Mouse (Mus musculus) heart, embryonic 13.5 days (tissue): Measurements from ENCODE around the gene Ccl7. TPM values are rescaled to one million over a fixed set of nuclear protein-coding genes. Genes with fewer than 3 reads are reported as not detected.

Experiments
- ATAC-seq: fragments of 200-750 bp; cut with Nextera tagmentation; 2 replicates; pipeline ENCODE4 v1.8.0; 2017; ENCODE audit warnings: moderate TSS enrichment; ENCODE audit not compliant: insufficient number of reproducible peaks, low FRiP score, low TSS enrichment; ENCODE audit errors: extremely low read depth
- H3K27ac ChIP-seq: fragments of 300-500 bp; sonication (generic); replicated peaks from 2 replicates; pipeline ENCODE4 v1.5.1; 2015; ENCODE audit warnings: moderate library complexity, mild to moderate bottlenecking, inconsistent platforms
- H3K27me3 ChIP-seq: fragments of 300-500 bp; sonication (generic); replicated peaks from 2 replicates; pipeline ENCODE4 v1.6.1; 2015; ENCODE audit warnings: mild to moderate bottlenecking, inconsistent platforms
- H3K36me3 ChIP-seq: fragments of 300-500 bp; sonication (generic); 2 replicates; pipeline ENCODE4 v1.6.1; 2015; ENCODE audit warnings: mild to moderate bottlenecking, inconsistent platforms
- H3K4me1 ChIP-seq: fragments of 300-500 bp; sonication (generic); 2 replicates; pipeline ENCODE4 v1.6.1; 2015; ENCODE audit warnings: inconsistent platforms
- H3K4me2 ChIP-seq: fragments of 300-500 bp; sonication (generic); 2 replicates; pipeline ENCODE4 v1.6.1; 2015; ENCODE audit warnings: inconsistent platforms, mild to moderate bottlenecking, moderate library complexity
- H3K4me3 ChIP-seq: fragments of 300-500 bp; sonication (generic); 2 replicates; pipeline ENCODE4 v1.5.1; 2015; ENCODE audit warnings: moderate library complexity, mild to moderate bottlenecking, inconsistent platforms
- H3K9ac ChIP-seq: fragments of 300-500 bp; sonication (generic); 2 replicates; pipeline ENCODE4 v1.6.1; 2015; ENCODE audit warnings: inconsistent platforms, mild to moderate bottlenecking, moderate library complexity
- H3K9me3 ChIP-seq: fragments of 300-500 bp; sonication (generic); 2 replicates; pipeline ENCODE4 v1.6.1; 2016; ENCODE audit warnings: inconsistent platforms
- WGBS: fragments of 180-500 bp; shearing (Covaris S2); methylation state at CpG from one replicate; pipeline ENCODE4 v1.1.7; 2015; ENCODE audit warnings: mixed read lengths; 5-methylcytosine and 5-hydroxymethylcytosine counted together
- polyA plus RNA-seq: library from polyadenylated mRNA; unstranded; fragments of >200 nt; fragmentation: Nextera tagmentation; extraction: Ambion mirVana; gene quantifications from 2 replicates; pipeline ENCODE4 v1.2.1, GENCODE M21; 2015

The Ccl7 gene
- polyA plus RNA-seq, 1 experiment from 2014 or later, result 4.6 TPM

DNA sequence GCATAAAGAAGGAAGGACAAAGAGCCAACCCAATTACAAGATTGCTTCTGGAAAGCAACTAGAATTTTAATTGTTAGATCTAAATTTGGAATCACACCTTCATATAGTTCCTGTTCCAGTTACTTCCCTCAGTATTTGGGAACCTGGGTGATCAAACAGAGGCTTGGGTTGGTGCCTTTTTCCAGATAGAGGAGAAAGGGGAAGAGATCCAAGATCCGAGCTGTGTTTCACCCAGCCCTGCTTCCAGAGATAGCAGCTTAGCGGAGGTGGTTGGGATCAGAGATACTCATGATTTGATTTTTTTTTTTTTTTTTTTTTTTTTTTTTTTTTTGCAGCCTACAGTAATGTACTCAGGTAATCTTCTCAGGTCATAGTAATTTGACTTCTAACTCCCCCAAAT is 9.7 kb upstream of the Ccl7 start:
- Histone ChIP-seq H3K4me2 (peak overlapping the region; percentile 31; the same call in 1 of the 2 replicates), H3K36me3 (no peaks in the 10 kb centered on the region), H3K4me1 (peaks cover 53% of the 10 kb centered on the region), H3K9ac (no peak overlapping the region), H3K4me3 (no peak overlapping the region), H3K9me3 (no peaks in the 10 kb centered on the region), H3K27ac (peak overlapping the region; percentile 58), H3K27me3 (no peaks in the 10 kb centered on the region)
- WGBS, result 80% methylated on average over 2 of the region's 2 CpGs
- ATAC-seq, result no peak

GRCm38 (mm10) chr11:82038535-82038934 is 7.0 kb upstream of the Ccl7 start, which contains the start of gene Gm17268:
TSS of gene Gm17268 (minus strand) at chr11:82038562.
- H3K27me3 ChIP-seq, result no peaks in the 10 kb centered on the region
- no peak within 1 kb of the TSS for H3K4me2 ChIP-seq
- no peak within 1 kb of the TSS for H3K9ac ChIP-seq
- 13% methylated on average over 2 of the region's 2 CpGs for WGBS
- H3K36me3 ChIP-seq, result no peaks in the 10 kb centered on the region
- no peak within 1 kb of the TSS for H3K4me3 ChIP-seq
- H3K27ac ChIP-seq, result peak within 1 kb of the TSS; percentile 16; the same call in 1 of the 2 replicates
- H3K9me3 ChIP-seq, result no peaks in the 10 kb centered on the region
- ATAC-seq, result no peak
- peaks cover 35% of the 10 kb centered on the region for H3K4me1 ChIP-seq

- no peaks in the 10 kb centered on the region for H3K9me3 ChIP-seq
- WGBS, result 48% methylated on average over 3 of the region's 3 CpGs
- H3K4me1 ChIP-seq, result peaks cover 30% of the 10 kb centered on the region
- no peak overlapping the region for H3K4me2 ChIP-seq
- no peaks in the 10 kb centered on the region for H3K27me3 ChIP-seq
- H3K27ac ChIP-seq, result peak overlapping the region; percentile 16; the same call in 1 of the 2 replicates
- H3K4me3 ChIP-seq, result no peak overlapping the region
- ATAC-seq, result no peak
- H3K9ac ChIP-seq, result no peak overlapping the region
- H3K36me3 ChIP-seq, result no peaks in the 10 kb centered on the region
Measured at GRCm38 (mm10) chr11:82039132-82039660, 6.3 kb upstream of the Ccl7 start.

DNA sequence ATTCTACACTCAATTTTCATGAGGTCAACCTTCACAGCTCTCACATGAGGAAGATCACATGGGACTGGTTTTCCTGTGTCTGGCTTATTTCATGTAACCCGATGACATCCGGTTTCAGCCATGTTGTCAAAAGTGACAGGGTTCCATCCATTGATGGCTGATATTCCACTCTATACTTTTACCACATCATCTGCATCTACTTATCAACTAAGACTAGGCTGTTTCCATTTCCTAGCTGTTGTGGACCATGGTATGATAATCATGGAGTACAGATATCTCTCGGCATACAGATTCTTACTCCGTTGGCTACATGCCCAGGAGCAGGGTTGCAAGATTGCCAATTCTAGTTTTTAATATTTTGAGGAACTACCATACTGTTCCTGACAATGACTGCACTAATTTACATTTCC is 3.8 kb upstream of the Ccl7 start:
- no peaks in the 10 kb centered on the region for H3K9me3 ChIP-seq
- H3K9ac ChIP-seq, result no peak overlapping the region
- H3K4me2 ChIP-seq, result no peak overlapping the region
- H3K4me3 ChIP-seq, result no peak overlapping the region
- H3K4me1 ChIP-seq, result peaks cover 23% of the 10 kb centered on the region
- no peaks in the 10 kb centered on the region for H3K27me3 ChIP-seq
- no peak overlapping the region for H3K27ac ChIP-seq
- no peak for ATAC-seq
- no peaks in the 10 kb centered on the region for H3K36me3 ChIP-seq
- 67% methylated on average over 4 of the region's 4 CpGs for WGBS

GRCm38 (mm10) chr11:82047746-82048415 is 2.4 kb downstream of the Ccl7 start:
- H3K9me3 ChIP-seq, result no peaks in the 10 kb centered on the region
- peaks cover 10% of the 10 kb centered on the region; the same call in 1 of the 2 replicates for H3K4me1 ChIP-seq
- no peak overlapping the region for H3K27ac ChIP-seq
- H3K4me2 ChIP-seq, result no peak overlapping the region
- no peak for ATAC-seq
- 37% methylated on average over 6 of the region's 6 CpGs for WGBS
- H3K36me3 ChIP-seq, result no peaks in the 10 kb centered on the region
- no peaks in the 10 kb centered on the region for H3K27me3 ChIP-seq
- no peak overlapping the region for H3K4me3 ChIP-seq
- H3K9ac ChIP-seq, result no peak overlapping the region

GRCm38 (mm10) chr11:82053849-82054248 is 8.3 kb downstream of the Ccl7 start:
- WGBS, result 74% methylated on average over 7 of the region's 7 CpGs
- no peaks in the 10 kb centered on the region for H3K36me3 ChIP-seq
- H3K9me3 ChIP-seq, result no peaks in the 10 kb centered on the region
- no peak overlapping the region for H3K27ac ChIP-seq
- H3K4me3 ChIP-seq, result no peak overlapping the region
- 0 out of 2 replicates have a peak, but pooled peaks cover 13% of the 10 kb centered on the region for H3K27me3 ChIP-seq
- H3K9ac ChIP-seq, result no peak overlapping the region
- no peaks in the 10 kb centered on the region for H3K4me1 ChIP-seq
- H3K4me2 ChIP-seq, result no peak overlapping the region
- no peak for ATAC-seq

DNA sequence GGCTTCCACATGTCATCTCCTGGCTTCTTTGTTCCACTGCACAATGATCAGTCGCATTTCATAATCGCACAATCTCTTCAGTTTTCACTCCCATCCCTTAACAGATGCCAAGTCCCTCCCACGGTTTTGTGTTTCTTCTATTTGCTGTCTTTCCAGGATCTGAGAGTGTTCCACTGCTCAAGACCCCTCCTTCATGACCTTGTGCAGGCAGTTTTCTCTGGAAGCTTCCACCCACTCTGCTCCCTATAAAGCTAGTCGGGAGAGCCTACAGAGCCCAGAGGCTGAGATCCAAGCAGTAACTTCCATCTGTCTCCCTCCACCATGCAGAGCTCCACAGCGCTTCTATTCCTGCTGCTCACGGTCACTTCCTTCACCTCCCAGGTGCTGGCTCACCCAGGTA is 12.1 kb downstream of the Ccl7 start, which contains the start of gene Ccl11:
Ccl11 (plus strand) TSS at position 178 of the 400 bp plus-strand sequence.
- ATAC-seq, result no peak
- H3K4me2 ChIP-seq, result no peak within 1 kb of the TSS
- H3K4me3 ChIP-seq, result no peak within 1 kb of the TSS

GRCm38 (mm10) chr11:82062226-82062625 is 16.7 kb downstream of the Ccl7 start:
- H3K9me3 ChIP-seq, result no peaks in the 10 kb centered on the region
- 65% methylated on average over 3 of the region's 3 CpGs for WGBS
- H3K27me3 ChIP-seq, result 0 out of 2 replicates have a peak, but pooled peaks cover 12% of the 10 kb centered on the region
- H3K4me3 ChIP-seq, result no peak overlapping the region
- no peak for ATAC-seq
- no peaks in the 10 kb centered on the region for H3K36me3 ChIP-seq
- H3K4me1 ChIP-seq, result no peaks in the 10 kb centered on the region
- H3K9ac ChIP-seq, result no peak overlapping the region
- no peak overlapping the region for H3K4me2 ChIP-seq
- no peak overlapping the region for H3K27ac ChIP-seq

More for the DNA sequence above, 12.1 kb downstream of the Ccl7 start, which contains the start of gene Ccl11:
- WGBS, result 68% methylated on average over 6 of the region's 6 CpGs
- no peaks in the 10 kb centered on the region for H3K9me3 ChIP-seq
- H3K27ac ChIP-seq, result no peak within 1 kb of the TSS
- H3K9ac ChIP-seq, result no peak within 1 kb of the TSS
- H3K27me3 ChIP-seq, result 0 out of 2 replicates have a peak, but pooled peaks cover 13% of the 10 kb centered on the region
- no peaks in the 10 kb centered on the region for H3K4me1 ChIP-seq
- no peaks in the 10 kb centered on the region for H3K36me3 ChIP-seq

GRCm38 (mm10) chr11:82063454-82063853 is 17.9 kb downstream of the Ccl7 start:
- no peak overlapping the region for H3K9ac ChIP-seq
- no peak overlapping the region for H3K4me2 ChIP-seq
- ATAC-seq, result no peak
- no peaks in the 10 kb centered on the region for H3K9me3 ChIP-seq
- no peak overlapping the region for H3K4me3 ChIP-seq
- H3K36me3 ChIP-seq, result no peaks in the 10 kb centered on the region
- no peaks in the 10 kb centered on the region for H3K4me1 ChIP-seq
- H3K27me3 ChIP-seq, result 0 out of 2 replicates have a peak, but pooled peaks cover 2% of the 10 kb centered on the region
- 73% methylated on average over 2 of the region's 2 CpGs for WGBS
- H3K27ac ChIP-seq, result no peak overlapping the region

GRCm38 (mm10) chr11:82066953-82067571 is 21.6 kb downstream of the Ccl7 start:
- H3K36me3 ChIP-seq, result no peaks in the 10 kb centered on the region
- no peaks in the 10 kb centered on the region for H3K9me3 ChIP-seq
- no peak overlapping the region for H3K4me3 ChIP-seq
- H3K27ac ChIP-seq, result no peak overlapping the region
- no peak overlapping the region for H3K4me2 ChIP-seq
- H3K27me3 ChIP-seq, result no peaks in the 10 kb centered on the region
- H3K4me1 ChIP-seq, result no peaks in the 10 kb centered on the region
- no peak for ATAC-seq
- 65% methylated on average over 7 of the region's 7 CpGs for WGBS
- H3K9ac ChIP-seq, result no peak overlapping the region

DNA sequence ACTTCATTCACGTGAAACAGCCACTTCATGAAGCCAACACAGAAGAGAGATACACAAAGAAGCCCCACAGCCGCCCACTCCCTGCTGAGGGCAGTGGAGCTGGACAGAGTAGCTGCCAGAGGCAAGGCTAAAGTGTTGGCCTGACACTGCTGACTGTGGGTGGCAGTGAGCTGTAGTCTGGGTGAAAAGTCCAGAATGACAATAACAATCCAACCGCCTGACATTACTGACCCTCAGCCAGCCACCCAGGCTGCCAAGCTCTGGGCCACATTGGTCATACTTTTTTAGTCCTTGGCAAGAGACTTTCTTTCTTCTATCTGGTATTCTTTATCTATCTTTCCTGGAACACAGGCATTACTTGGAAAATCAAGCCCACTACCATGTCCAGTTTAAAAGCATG is 25.6 kb downstream of the Ccl7 start:
- Histone ChIP-seq H3K4me3 (no peak overlapping the region), H3K9me3 (peaks cover 6% of the 10 kb centered on the region; the same call in 1 of the 2 replicates), H3K27me3 (no peaks in the 10 kb centered on the region), H3K4me2 (no peak overlapping the region), H3K9ac (no peak overlapping the region), H3K27ac (no peak overlapping the region), H3K36me3 (no peaks in the 10 kb centered on the region), H3K4me1 (no peaks in the 10 kb centered on the region)
- whole genome bisulfite sequencing, result 74% methylated on average over 3 of the region's 3 CpGs
- no peak for ATAC-seq
